Mouse (Mus musculus): ENCODE results near the gene Gm17660. TPM values are rescaled to one million over a fixed set of nuclear protein-coding genes. Genes with fewer than 3 reads are reported as not detected.
"Not testable (repeated sequence)": the region's sequence is repeated elsewhere in the genome, so short reads cannot be mapped to it uniquely, and the experiment has no call there.

Gene Gm17660
- polyA plus RNA-seq, 1 experiment from 2014 or later: not detected

- not testable (repeated sequence) for H3K9ac ChIP-seq (ENCODE audit: low read length); H3K27me3 ChIP-seq (ENCODE audit: control insufficient read depth, insufficient read depth, low read length); H3K4me3 ChIP-seq (ENCODE audit: low read depth, low read length); H3K36me3 ChIP-seq (ENCODE audit: control insufficient read depth, insufficient read depth, low read length); H3K27ac ChIP-seq (ENCODE audit: low read depth, low read length); DNase-seq (ENCODE audit: low spot score); ATAC-seq (ENCODE audit: insufficient read depth, low FRiP score, low TSS enrichment); H3K4me2 ChIP-seq (ENCODE audit: low read depth); H3K9me3 ChIP-seq (ENCODE audit: control insufficient read depth, low read length); H3K4me1 ChIP-seq (ENCODE audit: control insufficient read depth, insufficient read depth, low read length)
- 86% methylated on average over 5 of the region's 5 CpGs for WGBS
These were observed 53.2 kb downstream of the Gm17660 start for GRCm38 (mm10) chr5:104024193-104024592.

GRCm38 (mm10) chr5:104023289-104024020, 54.0 kb downstream of the Gm17660 start:
- Histone ChIP-seq H3K4me3 (ENCODE audit: low read depth, low read length) (no peak overlapping the region), H3K27me3 (ENCODE audit: control insufficient read depth, insufficient read depth, low read length) (no peaks in the 10 kb centered on the region), H3K36me3 (ENCODE audit: control insufficient read depth, insufficient read depth, low read length) (no peaks in the 10 kb centered on the region), H3K4me1 (ENCODE audit: control insufficient read depth, insufficient read depth, low read length) (no peaks in the 10 kb centered on the region), H3K4me2 (ENCODE audit: low read depth) (no peak overlapping the region), H3K9me3 (ENCODE audit: control insufficient read depth, low read length) (no peaks in the 10 kb centered on the region), H3K27ac (ENCODE audit: low read depth, low read length) (no peak overlapping the region), H3K9ac (ENCODE audit: low read length) (no peak overlapping the region)
- ATAC-seq (ENCODE audit: insufficient read depth, low FRiP score, low TSS enrichment): no peak
- DNase-seq (ENCODE audit: low spot score): no peak
- WGBS: 79% methylated on average over 8 of the region's 8 CpGs

- DNase-seq (ENCODE audit: low spot score) (peak; percentile 14), ATAC-seq (ENCODE audit: insufficient read depth, low FRiP score, low TSS enrichment) (no peak)
- Histone ChIP-seq H3K9me3 (ENCODE audit: control insufficient read depth, low read length) (no peaks in the 10 kb centered on the region), H3K27ac (ENCODE audit: low read depth, low read length) (no peak overlapping the region), H3K4me1 (ENCODE audit: control insufficient read depth, insufficient read depth, low read length) (no peaks in the 10 kb centered on the region), H3K27me3 (ENCODE audit: control insufficient read depth, insufficient read depth, low read length) (no peaks in the 10 kb centered on the region), H3K9ac (ENCODE audit: low read length) (no peak overlapping the region), H3K4me3 (ENCODE audit: low read depth, low read length) (no peak overlapping the region), H3K36me3 (ENCODE audit: control insufficient read depth, insufficient read depth, low read length) (no peaks in the 10 kb centered on the region), H3K4me2 (ENCODE audit: low read depth) (peak overlapping the region; percentile 74)
- 28% methylated on average over 5 of the region's 5 CpGs for WGBS
These were observed 54.9 kb downstream of the Gm17660 start for GRCm38 (mm10) chr5:104022558-104022957.

- DNase-seq (ENCODE audit: low spot score) (peak; percentile 72), ATAC-seq (ENCODE audit: insufficient read depth, low FRiP score, low TSS enrichment) (peak; percentile 67)
- Histone ChIP-seq H3K27ac (ENCODE audit: low read depth, low read length) (no peak within 1 kb of the TSS), H3K27me3 (ENCODE audit: control insufficient read depth, insufficient read depth, low read length) (no peaks in the 10 kb centered on the region), H3K4me2 (ENCODE audit: low read depth) (peak within 1 kb of the TSS; percentile 74), H3K4me1 (ENCODE audit: control insufficient read depth, insufficient read depth, low read length) (no peaks in the 10 kb centered on the region), H3K9me3 (ENCODE audit: control insufficient read depth, low read length) (no peaks in the 10 kb centered on the region), H3K9ac (ENCODE audit: low read length) (peak within 1 kb of the TSS; percentile 61), H3K36me3 (ENCODE audit: control insufficient read depth, insufficient read depth, low read length) (no peaks in the 10 kb centered on the region), H3K4me3 (ENCODE audit: low read depth, low read length) (peak within 1 kb of the TSS; percentile 32)
- WGBS: 2% methylated on average over 31 of the region's 31 CpGs
These were observed 55.6 kb downstream of the Gm17660 start, which contains the start of gene Hsd17b11 for GRCm38 (mm10) chr5:104021597-104022378. Gene Hsd17b11 (minus strand): TSS chr5:104021919.

Small RNAs within 50 kb of the gene (microRNA-seq; reads per million reads assigned to microRNA genes)
- gene Mir5619: 2.9 reads per million, percentile 4 among the genes with 10 or more reads in this experiment

Other genes with a start within 250 kb of the Gm17660 start
- 17.3 and 17.7 TPM in 2 replicates for gene Klhl8, start 166.3 kb downstream of the Gm17660 start, polyA plus RNA-seq (2014; fragmentation: Nextera tagmentation; extraction: Ambion mirVana)
- gene Hsd17b13, start 100.2 kb downstream of the Gm17660 start, polyA plus RNA-seq (2014; fragmentation: Nextera tagmentation; extraction: Ambion mirVana): not detected in 2 replicates
- 0.99 and 1.5 TPM in 2 replicates for gene Hsd17b11, start 55.7 kb downstream of the Gm17660 start, polyA plus RNA-seq (2014; fragmentation: Nextera tagmentation; extraction: Ambion mirVana)
- 76.3 and 78.2 TPM in 2 replicates for gene Nudt9, start 31.3 kb downstream of the Gm17660 start, polyA plus RNA-seq (2014; fragmentation: Nextera tagmentation; extraction: Ambion mirVana)
- gene Sparcl1, start 36.1 kb upstream of the Gm17660 start, polyA plus RNA-seq (2014; fragmentation: Nextera tagmentation; extraction: Ambion mirVana): 68.9 and 73.1 TPM in 2 replicates
- not detected in 2 replicates for gene Dspp, start 93.1 kb upstream of the Gm17660 start, polyA plus RNA-seq (2014; fragmentation: Nextera tagmentation; extraction: Ambion mirVana)
- gene Dmp1, start 125.0 kb upstream of the Gm17660 start, polyA plus RNA-seq (2014; fragmentation: Nextera tagmentation; extraction: Ambion mirVana): 0.45 and 0.77 TPM in 2 replicates
- gene Ibsp, start 221.6 kb upstream of the Gm17660 start, polyA plus RNA-seq (2014; fragmentation: Nextera tagmentation; extraction: Ambion mirVana): not detected in 2 replicates
- not detected in 2 replicates for gene Mepe, start 247.7 kb upstream of the Gm17660 start, polyA plus RNA-seq (2014; fragmentation: Nextera tagmentation; extraction: Ambion mirVana)

Data from neural tube, embryonic 11.5 days (tissue).